Mouse (Mus musculus) heart, postnatal 25 days (tissue): ENCODE data around the gene Txk. TPM values are rescaled to one million over a fixed set of nuclear protein-coding genes. Genes with fewer than 3 reads are reported as not detected.

Experiments
- DNase-seq: peaks from one replicate; pipeline ENCODE4 v3.0.0; 2022; ENCODE audit warnings: low spot score
- intact Hi-C: fragments of 180-260 bp; cut with DNase I; formaldehyde crosslinking; loops from one replicate; pipeline ENCODE4 v1.15.1; 2025
- total RNA-seq, 2 experiments: library from RNA; stranded (reverse); gene quantifications; 2 replicates each; pipeline ENCODE4 v1.2.3; 2021

Gene Txk
- total RNA-seq, 2 experiments from 2014 or later, result 0.08 to 0.14 TPM

GRCm38 (mm10) chr5:72755941-72756340 lies 3.4 kb upstream of the Txk start:
- intact Hi-C loops, result loop anchor here (5.0 kb wide), 2 partner anchors 89 to 201 kb away; no protein-coding TSS in a partner anchor
- DNase-seq, result no peak

GRCm38 (mm10) chr5:72755035-72755434 lies 2.5 kb upstream of the Txk start:
- DNase-seq, result no peak
- intact Hi-C loops, result loop anchor here (5.0 kb wide), 2 partner anchors 88 to 202 kb away; no protein-coding TSS in a partner anchor

- intact Hi-C loops, result no loop called here
- DNase-seq, result no peak
These were observed 1.4 kb downstream of the Txk start for GRCm38 (mm10) chr5:72751056-72751758.

- intact Hi-C loops, result no loop called here
- DNase-seq, result no peak
These were observed 2.4 kb downstream of the Txk start for GRCm38 (mm10) chr5:72750226-72750625.

- no peak for DNase-seq
- intact Hi-C loops, result no loop called here
These were observed 3.8 kb downstream of the Txk start for GRCm38 (mm10) chr5:72748659-72749265.

GRCm38 (mm10) chr5:72747384-72747783 lies 5.2 kb downstream of the Txk start:
- intact Hi-C loops, result no loop called here
- DNase-seq, result no peak

- DNase-seq, result no peak
- intact Hi-C loops, result no loop called here
These were observed 6.1 kb downstream of the Txk start for GRCm38 (mm10) chr5:72746461-72746860.

- no peak for DNase-seq
- intact Hi-C loops, result no loop called here
These were observed 9.5 kb downstream of the Txk start for GRCm38 (mm10) chr5:72743103-72743502.

- DNase-seq, result no peak
- intact Hi-C loops, result no loop called here
These were observed 15.7 kb downstream of the Txk start for GRCm38 (mm10) chr5:72736868-72737267.

- intact Hi-C loops, result no loop called here
- DNase-seq, result no peak
These were observed 16.1 kb downstream of the Txk start for GRCm38 (mm10) chr5:72736437-72736836.

- no peak for DNase-seq
- intact Hi-C loops, result no loop called here
These were observed 16.8 kb downstream of the Txk start for GRCm38 (mm10) chr5:72735763-72736162.

- DNase-seq, result no peak
- intact Hi-C loops, result no loop called here
These were observed 19.7 kb downstream of the Txk start for GRCm38 (mm10) chr5:72732885-72733284.

GRCm38 (mm10) chr5:72725404-72725803 lies 27.2 kb downstream of the Txk start:
- no peak for DNase-seq
- intact Hi-C loops, result no loop called here

- intact Hi-C loops, result no loop called here
- no peak for DNase-seq
These were observed 29.1 kb downstream of the Txk start for GRCm38 (mm10) chr5:72723429-72723828.

- no peak for DNase-seq
- intact Hi-C loops, result no loop called here
These were observed 32.0 kb downstream of the Txk start for GRCm38 (mm10) chr5:72720587-72720986.

- intact Hi-C loops, result loop anchor here (2.0 kb wide), 2 partner anchors 46 to 360 kb away; no protein-coding TSS in a partner anchor
- DNase-seq, result no peak
These were observed 41.9 kb downstream of the Txk start for GRCm38 (mm10) chr5:72710572-72711278.

- intact Hi-C loops, result loop anchor here (2.0 kb wide), 2 partner anchors 45 to 359 kb away; no protein-coding TSS in a partner anchor
- no peak for DNase-seq
These were observed 42.6 kb downstream of the Txk start for GRCm38 (mm10) chr5:72709976-72710375.

GRCm38 (mm10) chr5:72709451-72709850 lies 43.1 kb downstream of the Txk start:
- no peak for DNase-seq
- intact Hi-C loops, result no loop called here

GRCm38 (mm10) chr5:72706722-72707121 lies 45.9 kb downstream of the Txk start:
- no peak for DNase-seq
- intact Hi-C loops, result no loop called here

GRCm38 (mm10) chr5:72706095-72706494 lies 46.5 kb downstream of the Txk start:
- no peak for DNase-seq
- intact Hi-C loops, result no loop called here

GRCm38 (mm10) chr5:72702202-72702601 lies 50.4 kb downstream of the Txk start:
- intact Hi-C loops, result no loop called here
- DNase-seq, result no peak
